Mouse (Mus musculus) limb, embryonic 15.5 days (tissue): ENCODE results near the gene Ptpra. TPM values are rescaled to one million over a fixed set of nuclear protein-coding genes. Genes with fewer than 3 reads are reported as not detected.
"Not testable (repeated sequence)": the region's sequence is repeated elsewhere in the genome, so short reads cannot be mapped to it uniquely, and the experiment has no call there.

Experiments used
- ATAC-seq: fragments of 200-750 bp; cut with Nextera tagmentation; 2 replicates; pipeline ENCODE4 v1.8.0; 2017; ENCODE audit warnings: low read depth, moderate TSS enrichment; ENCODE audit not compliant: insufficient number of reproducible peaks, low FRiP score, low TSS enrichment
- H3K27ac ChIP-seq: fragments of 300-500 bp; sonication (generic); 2 replicates; pipeline ENCODE4 v1.5.1; 2015; ENCODE audit warnings: moderate library complexity, mild to moderate bottlenecking, inconsistent platforms
- H3K27me3 ChIP-seq: fragments of 300-500 bp; sonication (generic); 2 replicates; pipeline ENCODE4 v1.6.1; 2015; ENCODE audit warnings: inconsistent platforms
- H3K36me3 ChIP-seq: fragments of 300-500 bp; sonication (generic); 2 replicates; pipeline ENCODE4 v1.6.1; 2015; ENCODE audit warnings: inconsistent platforms
- H3K4me1 ChIP-seq: fragments of 300-500 bp; sonication (generic); 2 replicates; pipeline ENCODE4 v1.6.1; 2015; ENCODE audit warnings: inconsistent platforms
- H3K4me2 ChIP-seq: fragments of 300-500 bp; sonication (generic); 2 replicates; pipeline ENCODE4 v1.6.1; 2015; ENCODE audit warnings: mild to moderate bottlenecking, inconsistent platforms
- H3K4me3 ChIP-seq: fragments of 300-500 bp; sonication (generic); 2 replicates; pipeline ENCODE4 v1.5.1; 2015; ENCODE audit warnings: mild to moderate bottlenecking, inconsistent platforms
- H3K9ac ChIP-seq: fragments of 300-500 bp; sonication (generic); 2 replicates; pipeline ENCODE4 v1.6.1; 2015; ENCODE audit warnings: inconsistent platforms
- H3K9me3 ChIP-seq: fragments of 300-500 bp; sonication (generic); 2 replicates; pipeline ENCODE4 v1.6.1; 2016; ENCODE audit warnings: inconsistent platforms
- WGBS: fragments of 180-500 bp; shearing (Covaris S2); methylation state at CpG from one replicate; pipeline ENCODE4 v1.1.7; 2015; 5-methylcytosine and 5-hydroxymethylcytosine counted together
- polyA plus RNA-seq: library from polyadenylated mRNA; unstranded; fragments of >200 nt; fragmentation: Nextera tagmentation; extraction: Ambion mirVana; gene quantifications from 2 replicates; pipeline ENCODE4 v1.2.1, GENCODE M21; 2015

Gene Ptpra
- polyA plus RNA-seq, 1 experiment from 2014 or later: 106 TPM

- not testable (repeated sequence) for H3K4me1 ChIP-seq, ATAC-seq, H3K27me3 ChIP-seq, H3K36me3 ChIP-seq, H3K4me3 ChIP-seq, H3K9me3 ChIP-seq, H3K4me2 ChIP-seq, H3K27ac ChIP-seq, H3K9ac ChIP-seq
- WGBS: 81% methylated on average over 4 of the region's 4 CpGs
Measured at GRCm38 (mm10) chr2:130495114-130495513, 45.0 kb downstream of the Ptpra start.

- no peaks in the 10 kb centered on the region for H3K9me3 ChIP-seq
- H3K4me2 ChIP-seq: no peak overlapping the region
- no peaks in the 10 kb centered on the region for H3K27me3 ChIP-seq
- no peak overlapping the region for H3K9ac ChIP-seq
- H3K36me3 ChIP-seq: no peaks in the 10 kb centered on the region
- WGBS: 50% methylated on average over 6 of the region's 6 CpGs
- 0 out of 2 replicates have a peak, but pooled peaks have one; percentile 35 for ATAC-seq
- 0 out of 2 replicates have a peak, but pooled peaks cover 4% of the 10 kb centered on the region for H3K4me1 ChIP-seq
- no peak overlapping the region for H3K27ac ChIP-seq
- no peak overlapping the region for H3K4me3 ChIP-seq
Measured at GRCm38 (mm10) chr2:130496037-130496436, 46.0 kb downstream of the Ptpra start.

GRCm38 (mm10) chr2:130496931-130497330 is 46.9 kb downstream of the Ptpra start:
- Histone ChIP-seq H3K27me3 (no peaks in the 10 kb centered on the region), H3K4me1 (0 out of 2 replicates have a peak, but pooled peaks cover 4% of the 10 kb centered on the region), H3K4me3 (no peak overlapping the region), H3K9ac (no peak overlapping the region), H3K9me3 (no peaks in the 10 kb centered on the region), H3K4me2 (no peak overlapping the region), H3K27ac (no peak overlapping the region), H3K36me3 (no peaks in the 10 kb centered on the region)
- WGBS: 70% methylated on average over 4 of the region's 4 CpGs
- no peak for ATAC-seq

- Histone ChIP-seq H3K4me3 (no peak overlapping the region), H3K4me2 (no peak overlapping the region), H3K9me3 (no peaks in the 10 kb centered on the region), H3K4me1 (0 out of 2 replicates have a peak, but pooled peaks cover 4% of the 10 kb centered on the region), H3K27ac (no peak overlapping the region), H3K27me3 (no peaks in the 10 kb centered on the region), H3K9ac (no peak overlapping the region), H3K36me3 (peaks cover 6% of the 10 kb centered on the region)
- WGBS: 70% methylated on average over 3 of the region's 3 CpGs
- ATAC-seq: no peak
Measured at GRCm38 (mm10) chr2:130499546-130499945, 49.5 kb downstream of the Ptpra start.

DNA sequence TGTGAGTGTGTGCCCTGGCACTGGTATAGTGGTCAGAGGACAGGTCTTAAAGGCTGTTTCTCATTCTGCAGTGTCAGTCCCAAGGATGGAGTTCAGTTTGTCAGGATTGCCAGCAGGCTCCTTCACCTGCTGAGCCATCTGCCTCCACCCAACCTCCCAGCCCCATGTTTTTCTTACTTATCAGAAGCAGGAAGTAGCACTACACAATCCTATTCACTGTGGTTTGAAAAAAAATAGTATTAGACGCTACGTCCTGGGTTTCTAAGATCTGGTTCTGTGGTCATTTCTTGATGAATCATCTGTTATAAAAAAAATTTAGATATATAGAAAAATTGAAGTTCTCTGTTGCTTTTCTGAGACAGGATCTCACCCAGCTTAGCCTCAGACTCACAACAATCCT is 51.5 kb downstream of the Ptpra start:
- Histone ChIP-seq H3K4me1 (0 out of 2 replicates have a peak, but pooled peaks cover 4% of the 10 kb centered on the region), H3K4me3 (no peak overlapping the region), H3K9me3 (no peaks in the 10 kb centered on the region), H3K27ac (no peak overlapping the region), H3K36me3 (peaks cover 18% of the 10 kb centered on the region), H3K4me2 (no peak overlapping the region), H3K27me3 (no peaks in the 10 kb centered on the region), H3K9ac (no peak overlapping the region)
- no peak for ATAC-seq
- WGBS: 82% methylated on average over 2 of the region's 2 CpGs

DNA sequence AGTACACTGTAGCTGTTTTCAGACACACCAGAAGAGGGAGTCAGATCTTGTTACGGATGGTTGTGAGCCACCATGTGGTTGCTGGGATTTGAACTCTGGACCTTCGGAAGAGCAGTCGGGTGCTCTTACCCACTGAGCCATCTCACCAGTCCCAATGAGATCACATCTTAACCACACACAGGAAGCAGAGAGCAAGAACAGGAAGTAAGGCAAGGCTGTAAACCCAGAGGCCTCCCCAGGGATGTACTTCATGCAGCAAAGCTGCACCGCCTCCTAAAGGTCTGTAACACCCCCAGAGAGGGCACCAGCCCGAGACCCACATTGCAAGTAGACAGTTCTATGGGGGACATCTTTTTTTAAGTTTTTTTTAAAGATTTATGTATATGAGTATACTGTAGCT is 61.5 kb downstream of the Ptpra start:
- not testable (repeated sequence) for H3K27ac ChIP-seq, H3K4me1 ChIP-seq, H3K4me2 ChIP-seq, H3K9ac ChIP-seq, ATAC-seq, H3K9me3 ChIP-seq, H3K4me3 ChIP-seq, H3K27me3 ChIP-seq
- 98% methylated on average over 5 of the region's 5 CpGs for WGBS
- peaks cover 43% of the 10 kb centered on the region for H3K36me3 ChIP-seq

DNA sequence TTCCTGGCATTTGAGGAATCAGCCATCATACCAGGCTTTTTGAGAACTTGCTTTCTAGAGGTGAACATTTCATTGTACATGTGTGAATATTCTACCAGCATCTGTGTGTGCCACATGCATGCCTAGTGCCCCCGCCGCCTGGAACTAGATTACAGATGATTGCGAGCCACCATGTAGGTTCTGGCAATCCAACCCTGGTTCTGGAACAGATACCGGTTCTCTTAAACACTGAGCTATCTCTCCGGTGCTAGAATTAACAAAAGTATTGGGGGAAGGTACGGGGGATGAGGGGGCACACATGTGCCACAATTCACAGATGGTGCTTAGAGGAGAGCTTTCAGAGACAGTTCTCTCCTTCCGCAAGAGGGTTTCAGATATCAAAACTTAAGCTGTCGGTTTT is 63.8 kb downstream of the Ptpra start:
- Histone ChIP-seq H3K9me3 (no peaks in the 10 kb centered on the region), H3K4me1 (no peaks in the 10 kb centered on the region), H3K9ac (no peak overlapping the region), H3K27ac (no peak overlapping the region), H3K27me3 (no peaks in the 10 kb centered on the region), H3K4me2 (no peak overlapping the region), H3K36me3 (peaks cover 43% of the 10 kb centered on the region), H3K4me3 (no peak overlapping the region)
- WGBS: 93% methylated on average over 8 of the region's 8 CpGs
- no peak for ATAC-seq

DNA sequence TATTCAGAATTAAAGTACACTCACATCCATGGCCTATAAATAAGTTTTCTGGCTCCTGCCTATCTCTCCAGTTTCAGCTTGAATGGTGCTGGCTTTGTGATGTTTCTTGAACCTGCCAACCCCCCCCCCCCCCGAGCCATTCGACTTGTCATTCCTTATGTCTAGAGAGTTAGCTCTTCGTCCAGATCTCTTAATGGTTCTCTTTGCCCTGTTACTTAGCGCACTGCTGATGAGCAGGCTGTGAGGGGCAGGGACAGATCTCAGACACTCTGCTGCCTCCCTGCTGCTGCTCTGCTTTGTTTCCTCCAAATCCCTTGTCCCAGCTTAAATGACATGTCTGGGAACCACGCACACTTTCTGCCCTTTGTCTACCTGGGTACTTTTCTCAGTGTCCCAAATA is 65.7 kb downstream of the Ptpra start:
- H3K4me2 ChIP-seq: no peak overlapping the region
- H3K4me1 ChIP-seq: no peaks in the 10 kb centered on the region
- 76% methylated on average over 5 of the region's 5 CpGs for WGBS
- H3K9me3 ChIP-seq: no peaks in the 10 kb centered on the region
- no peak for ATAC-seq
- H3K36me3 ChIP-seq: peaks cover 44% of the 10 kb centered on the region
- H3K4me3 ChIP-seq: no peak overlapping the region
- H3K27me3 ChIP-seq: no peaks in the 10 kb centered on the region
- no peak overlapping the region for H3K9ac ChIP-seq
- H3K27ac ChIP-seq: no peak overlapping the region

GRCm38 (mm10) chr2:130521927-130522326 is 71.8 kb downstream of the Ptpra start:
- no peak for ATAC-seq
- H3K9ac ChIP-seq: no peak overlapping the region
- H3K4me2 ChIP-seq: no peak overlapping the region
- peaks cover 74% of the 10 kb centered on the region for H3K36me3 ChIP-seq
- no peaks in the 10 kb centered on the region for H3K9me3 ChIP-seq
- H3K27ac ChIP-seq: no peak overlapping the region
- 93% methylated on average over 2 of the region's 2 CpGs for WGBS
- no peak overlapping the region for H3K4me3 ChIP-seq
- no peaks in the 10 kb centered on the region for H3K27me3 ChIP-seq
- no peaks in the 10 kb centered on the region for H3K4me1 ChIP-seq

GRCm38 (mm10) chr2:130525480-130525879 is 75.4 kb downstream of the Ptpra start:
- not testable (repeated sequence) for H3K9me3 ChIP-seq, H3K4me2 ChIP-seq, H3K4me3 ChIP-seq, H3K4me1 ChIP-seq, ATAC-seq, H3K27ac ChIP-seq, H3K27me3 ChIP-seq, H3K9ac ChIP-seq
- H3K36me3 ChIP-seq: peaks cover 58% of the 10 kb centered on the region
- WGBS: 80% methylated on average over 3 of the region's 4 CpGs

- Histone ChIP-seq H3K4me3 (no peak overlapping the region), H3K36me3 (peaks cover 51% of the 10 kb centered on the region), H3K27ac (no peak overlapping the region), H3K4me2 (no peak overlapping the region), H3K4me1 (no peaks in the 10 kb centered on the region), H3K27me3 (no peaks in the 10 kb centered on the region), H3K9me3 (no peaks in the 10 kb centered on the region), H3K9ac (no peak overlapping the region)
- no peak for ATAC-seq
- 87% methylated on average over 6 of the region's 6 CpGs for WGBS
Measured at GRCm38 (mm10) chr2:130528457-130528856, 78.4 kb downstream of the Ptpra start.

GRCm38 (mm10) chr2:130529290-130529689 is 79.2 kb downstream of the Ptpra start:
- Histone ChIP-seq H3K36me3 (peaks cover 55% of the 10 kb centered on the region), H3K4me1 (no peaks in the 10 kb centered on the region), H3K9me3 (no peaks in the 10 kb centered on the region), H3K27me3 (no peaks in the 10 kb centered on the region), H3K4me2 (no peak overlapping the region), H3K9ac (no peak overlapping the region), H3K4me3 (no peak overlapping the region), H3K27ac (no peak overlapping the region)
- no peak for ATAC-seq
- 91% methylated on average over 2 of the region's 2 CpGs for WGBS

DNA sequence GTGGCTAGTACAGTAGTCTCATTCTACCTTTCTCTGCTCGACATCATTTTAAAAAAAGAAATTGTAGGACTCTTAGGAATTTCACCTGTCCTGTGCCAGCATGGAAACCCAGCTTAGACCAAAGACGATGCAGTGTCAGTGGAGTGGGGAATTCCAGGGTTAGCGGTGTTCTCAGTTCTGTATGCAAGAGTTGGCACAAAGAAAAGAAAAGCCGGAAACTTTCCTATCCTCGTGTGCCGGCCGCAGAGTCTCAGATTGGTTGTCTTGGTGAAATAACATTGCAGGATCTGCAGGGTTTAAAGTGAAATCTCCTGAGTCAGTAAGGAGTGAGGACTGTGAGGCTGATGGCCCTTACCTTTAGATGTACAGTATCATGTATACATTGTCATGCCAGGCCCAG is 79.8 kb downstream of the Ptpra start:
- no peak overlapping the region for H3K27ac ChIP-seq
- H3K4me2 ChIP-seq: no peak overlapping the region
- H3K9ac ChIP-seq: no peak overlapping the region
- ATAC-seq: no peak
- peaks cover 55% of the 10 kb centered on the region for H3K36me3 ChIP-seq
- H3K4me1 ChIP-seq: no peaks in the 10 kb centered on the region
- 93% methylated on average over 7 of the region's 7 CpGs for WGBS
- no peaks in the 10 kb centered on the region for H3K9me3 ChIP-seq
- H3K4me3 ChIP-seq: no peak overlapping the region
- no peaks in the 10 kb centered on the region for H3K27me3 ChIP-seq
